In the genomic region with DNA sequence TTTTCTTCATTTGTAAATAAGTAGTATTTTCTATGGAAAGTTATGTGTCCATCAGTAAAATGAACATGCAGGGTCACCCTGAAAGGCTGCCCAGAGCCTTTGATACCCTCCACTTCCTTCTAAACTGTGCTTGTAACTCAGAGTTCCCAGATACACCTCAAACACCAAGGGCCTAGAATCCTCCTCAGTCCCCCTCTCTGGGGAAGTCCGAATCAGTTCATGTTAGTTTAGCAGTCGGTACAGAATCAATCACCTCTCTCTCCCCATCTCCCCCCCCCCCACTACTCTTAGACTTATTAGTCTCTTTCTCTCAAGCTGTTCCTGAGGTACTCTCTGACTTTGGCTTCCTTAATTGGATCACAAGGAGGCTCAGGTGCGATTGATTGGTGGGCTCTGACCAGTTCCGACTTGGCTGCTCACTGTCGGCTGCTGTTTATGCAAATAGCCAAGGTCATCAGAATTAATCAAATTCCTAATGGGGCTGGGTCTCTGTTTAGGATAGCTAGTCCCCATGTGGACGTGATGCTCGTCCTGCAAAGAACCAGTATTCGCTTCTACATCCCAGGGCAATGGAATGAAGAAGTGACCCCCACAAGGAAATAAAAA, we compare ENCODE assay signal across 19 mouse cellular contexts. TPM values are rescaled to one million over a fixed set of nuclear protein-coding genes. Genes with fewer than 3 reads are reported as not detected.
A peak's percentile ranks its signal among the peaks of the same experiment; 100 is the strongest.
DNase-seq lines count a peak whose midpoint lies in the region; ATAC-seq and TF ChIP-seq lines count a peak whose summit lies in the region.
"Had no signal": no experiment of that assay in that cellular context is flagged by ENCODE, and none has a peak within 500 bp of the region (broad histone marks: within the 10 kb centered on the region; RNA-seq: fewer than 3 reads in every experiment).

No protein-coding gene starts in this region.

- no peak overlapping the region for H3K4me2 ChIP-seq in heart, postnatal 0 days (ENCODE audit: low read depth, low read length)
- H3K4me2 ChIP-seq in midbrain, embryonic 11.5 days, result no peak overlapping the region
- no peak overlapping the region for H3K4me2 ChIP-seq in midbrain, embryonic 16.5 days (ENCODE audit: low read length)
- H3K4me2 ChIP-seq in forebrain, embryonic 16.5 days (ENCODE audit: low read length), result no peak overlapping the region
- H3K4me2 ChIP-seq: kidney, embryonic 15.5 days; limb, embryonic 13.5 days; liver, embryonic 15.5 days had no signal

- no peak for TF ChIP-seq POLR2A in brain, embryonic 14.5 days (IDR thresholded peaks at IDR 0.05; ENCODE audit: borderline replicate concordance, extremely low read depth, insufficient read depth, insufficient read length, poor library complexity, severe bottlenecking)

- H3K36me3 ChIP-seq in heart, postnatal 0 days (replicated peaks; ENCODE audit: control insufficient read depth, insufficient read depth, low read length), result no peaks in the 10 kb centered on the region; the same call in 1 of the 2 replicates
- peaks cover 6% of the 10 kb centered on the region for H3K36me3 ChIP-seq in midbrain, embryonic 11.5 days (ENCODE audit: control insufficient read depth, insufficient read depth, low read length)
- H3K36me3 ChIP-seq in midbrain, embryonic 16.5 days (ENCODE audit: control insufficient read depth, insufficient read depth, low read length), result peaks cover 11% of the 10 kb centered on the region
- peaks cover 4% of the 10 kb centered on the region; the same call in 1 of the 2 replicates for H3K36me3 ChIP-seq in forebrain, embryonic 16.5 days (ENCODE audit: control insufficient read depth, insufficient read depth)
- H3K36me3 ChIP-seq: liver, embryonic 15.5 days had no signal

- no peak for TF ChIP-seq CTCF in heart, postnatal 0 days (IDR thresholded peaks at IDR 0.05; ENCODE audit: low read depth)
- no peak for TF ChIP-seq CTCF in brain, embryonic 14.5 days (IDR thresholded peaks at IDR 0.05; ENCODE audit: borderline replicate concordance, extremely low read depth, insufficient read depth, insufficient read length)

- no peak overlapping the region for H3K4me3 ChIP-seq in heart, postnatal 0 days (ENCODE audit: low read depth, low read length)
- no peak overlapping the region for H3K4me3 ChIP-seq in midbrain, embryonic 11.5 days (ENCODE audit: low read depth, low read length)
- no peak overlapping the region for H3K4me3 ChIP-seq in midbrain, embryonic 16.5 days (ENCODE audit: low read depth, low read length)
- no peak overlapping the region for H3K4me3 ChIP-seq in forebrain, embryonic 16.5 days (replicated peaks; ENCODE audit: low read length)
- H3K4me3 ChIP-seq: kidney, embryonic 15.5 days; limb, embryonic 13.5 days; liver, embryonic 15.5 days; myocyte had no signal

- 0 out of 2 replicates have a peak overlapping the region, but pooled peaks have one; percentile 71 for H3K27ac ChIP-seq in heart, postnatal 0 days (ENCODE audit: low read depth)
- H3K27ac ChIP-seq in midbrain, embryonic 11.5 days (ENCODE audit: low read depth, low read length), result peak overlapping the region; percentile 30; the same call in 1 of the 2 replicates
- no peak overlapping the region for H3K27ac ChIP-seq in midbrain, embryonic 16.5 days (ENCODE audit: low read length)
- H3K27ac ChIP-seq in forebrain, embryonic 16.5 days (ENCODE audit: low read length), result peak overlapping the region; percentile 34; the same call in 1 of the 2 replicates
- H3K27ac ChIP-seq: kidney, embryonic 15.5 days; limb, embryonic 13.5 days; liver, embryonic 15.5 days had no signal

- no peak for DNase-seq in heart, postnatal 0 days (ENCODE audit: low spot score)
- DNase-seq in heart, postnatal 36 days, result no peak
- DNase-seq in midbrain, embryonic 11.5 days (ENCODE audit: low spot score, missing footprints), result peak; percentile 89
- DNase-seq in brain, embryonic 14.5 days (ENCODE audit: low read depth), result peak; percentile 53
- no peak for DNase-seq in layer of hippocampus, adult 11-12 months (ENCODE audit: low spot score)
- DNase-seq in thymus, postnatal 4 days, result no peak
- DNase-seq: adrenal gland, adult 8-10 months; cerebellum, adult 8-10 months; lung, postnatal 4 days; thymus, adult 2 months had no signal

- TF ChIP-seq EP300 in heart, postnatal 0 days (IDR thresholded peaks at IDR 0.05; ENCODE audit: low read depth), result no peak

- H3K27me3 ChIP-seq in heart, postnatal 0 days (ENCODE audit: control insufficient read depth, insufficient read depth, low read length), result no peaks in the 10 kb centered on the region
- H3K27me3 ChIP-seq in midbrain, embryonic 11.5 days (ENCODE audit: control insufficient read depth, insufficient read depth, low read length), result no peaks in the 10 kb centered on the region
- H3K27me3 ChIP-seq in midbrain, embryonic 16.5 days (ENCODE audit: control insufficient read depth, insufficient read depth, low read depth, low read length), result no peaks in the 10 kb centered on the region
- no peaks in the 10 kb centered on the region for H3K27me3 ChIP-seq in forebrain, embryonic 16.5 days (replicated peaks; ENCODE audit: control insufficient read depth, insufficient read depth, low read length)
- H3K27me3 ChIP-seq: kidney, embryonic 15.5 days; limb, embryonic 13.5 days; liver, embryonic 15.5 days had no signal

- peaks cover 44% of the 10 kb centered on the region for H3K4me1 ChIP-seq in heart, postnatal 0 days (ENCODE audit: control insufficient read depth, insufficient read depth)
- peaks cover 18% of the 10 kb centered on the region for H3K4me1 ChIP-seq in midbrain, embryonic 11.5 days (ENCODE audit: control insufficient read depth, insufficient read depth, low read length)
- H3K4me1 ChIP-seq in midbrain, embryonic 16.5 days (ENCODE audit: control insufficient read depth, insufficient read depth, low read length), result peaks cover 9% of the 10 kb centered on the region
- H3K4me1 ChIP-seq in forebrain, embryonic 16.5 days (replicated peaks; ENCODE audit: control insufficient read depth, insufficient read depth, low read length), result peaks cover 37% of the 10 kb centered on the region
- H3K4me1 ChIP-seq: kidney, embryonic 15.5 days; liver, embryonic 15.5 days had no signal

- no peak for ATAC-seq in heart, postnatal 0 days (ENCODE audit: insufficient read depth, low read depth)
- peak; percentile 70 for ATAC-seq in midbrain, embryonic 11.5 days (ENCODE audit: low FRiP score)
- no peak for ATAC-seq in midbrain, embryonic 16.5 days
- ATAC-seq in forebrain, embryonic 16.5 days, result no peak

- intact Hi-C loops in heart, postnatal 36 days (cut with DNase I), result no loop called here

- H3K9ac ChIP-seq in heart, postnatal 0 days (replicated peaks; ENCODE audit: low read depth, low read length), result no peak overlapping the region
- H3K9ac ChIP-seq in midbrain, embryonic 11.5 days (ENCODE audit: low read length), result 0 out of 2 replicates have a peak overlapping the region, but pooled peaks have one; percentile 9
- no peak overlapping the region for H3K9ac ChIP-seq in midbrain, embryonic 16.5 days (ENCODE audit: low read depth, low read length)
- H3K9ac ChIP-seq in forebrain, embryonic 16.5 days (replicated peaks; ENCODE audit: low read depth, low read length), result no peak overlapping the region
- H3K9ac ChIP-seq: kidney, embryonic 15.5 days; limb, embryonic 13.5 days; liver, embryonic 15.5 days had no signal

- 60% methylated on average over 8 of the region's 8 CpGs for WGBS in heart, postnatal 0 days
- WGBS in midbrain, embryonic 11.5 days, result 37% methylated on average over 8 of the region's 8 CpGs
- 22% methylated on average over 8 of the region's 8 CpGs for WGBS in midbrain, embryonic 16.5 days
- WGBS in forebrain, embryonic 16.5 days, result 26% methylated on average over 8 of the region's 8 CpGs

- no peaks in the 10 kb centered on the region for H3K9me3 ChIP-seq in heart, postnatal 0 days (replicated peaks; ENCODE audit: control insufficient read depth, low read length)
- H3K9me3 ChIP-seq in midbrain, embryonic 11.5 days (ENCODE audit: control insufficient read depth, low read length), result no peaks in the 10 kb centered on the region
- H3K9me3 ChIP-seq in midbrain, embryonic 16.5 days (replicated peaks; ENCODE audit: control insufficient read depth, low read length, poor library complexity, severe bottlenecking), result no peaks in the 10 kb centered on the region
- no peaks in the 10 kb centered on the region for H3K9me3 ChIP-seq in forebrain, embryonic 16.5 days (ENCODE audit: control insufficient read depth, low read length)
- H3K9me3 ChIP-seq: G1E; kidney, embryonic 15.5 days; limb, embryonic 13.5 days; liver, embryonic 15.5 days had no signal

RNA-seq across cellular contexts. Expression of gene Cacna1c, which starts 3.2 kb away (rescaled TPM):
- 120 and 159 TPM in 2 replicates for total RNA-seq in heart, postnatal 0 days (2014; rRNA removed; ENCODE audit: low replicate concordance)
- 46.5 and 51.3 TPM in 2 replicates for polyA plus RNA-seq in heart, postnatal 0 days (2015; fragmentation: Nextera tagmentation; extraction: Ambion mirVana)
- 100 to 1,000 TPM; 199 to 208 TPM for total RNA-seq in heart, postnatal 36 days (2021)
- 2.0 and 2.1 TPM in 2 replicates for polyA plus RNA-seq in midbrain, embryonic 11.5 days (2014; fragmentation: Nextera tagmentation; extraction: Ambion mirVana)
- 8.1 and 8.3 TPM in 2 replicates for polyA plus RNA-seq in midbrain, embryonic 16.5 days (2015; fragmentation: Nextera tagmentation; extraction: Ambion mirVana)
- polyA plus RNA-seq in brain, embryonic 14.5 days (2012; rRNA removed), result 9.4 and 19.1 TPM in 2 replicates
- polyA plus RNA-seq in forebrain, embryonic 16.5 days (2015; fragmentation: Nextera tagmentation; extraction: Ambion mirVana), result 7.4 and 9.8 TPM in 2 replicates
- polyA plus RNA-seq: C2C12, G1E, myocyte had no signal

RNA-seq across cellular contexts. Expression of gene Dcp1b, which starts 24.3 kb away (rescaled TPM):
- 8.8 and 12.4 TPM in 2 replicates for total RNA-seq in heart, postnatal 0 days (2014; rRNA removed; ENCODE audit: low replicate concordance)
- 9.9 and 11.4 TPM in 2 replicates for polyA plus RNA-seq in heart, postnatal 0 days (2015; fragmentation: Nextera tagmentation; extraction: Ambion mirVana)
- total RNA-seq in heart, postnatal 36 days (2021), result 1 to 10 TPM; 2.8 to 3.2 TPM
- polyA plus RNA-seq in midbrain, embryonic 11.5 days (2014; fragmentation: Nextera tagmentation; extraction: Ambion mirVana), result 9.9 and 11.2 TPM in 2 replicates
- polyA plus RNA-seq in midbrain, embryonic 16.5 days (2015; fragmentation: Nextera tagmentation; extraction: Ambion mirVana), result 13.4 and 13.8 TPM in 2 replicates
- 37.9 and 45.8 TPM in 2 replicates for polyA plus RNA-seq in brain, embryonic 14.5 days (2012; rRNA removed)
- 13.7 and 15.8 TPM in 2 replicates for polyA plus RNA-seq in forebrain, embryonic 16.5 days (2015; fragmentation: Nextera tagmentation; extraction: Ambion mirVana)

RNA-seq across cellular contexts. Expression of gene Cacna2d4, which starts 36.9 kb away (rescaled TPM):
- total RNA-seq in heart, postnatal 0 days (2014; rRNA removed; ENCODE audit: low replicate concordance), result not detected in 2 replicates
- not detected in 2 replicates for polyA plus RNA-seq in heart, postnatal 0 days (2015; fragmentation: Nextera tagmentation; extraction: Ambion mirVana)
- not detected for total RNA-seq in heart, postnatal 36 days (2021)
- polyA plus RNA-seq in midbrain, embryonic 11.5 days (2014; fragmentation: Nextera tagmentation; extraction: Ambion mirVana), result 0.05 TPM in 1 of 2 replicates, not detected in the other
- 0.47 and 0.63 TPM in 2 replicates for polyA plus RNA-seq in midbrain, embryonic 16.5 days (2015; fragmentation: Nextera tagmentation; extraction: Ambion mirVana)
- polyA plus RNA-seq in brain, embryonic 14.5 days (2012; rRNA removed), result 0.40 and 0.67 TPM in 2 replicates
- 0.06 and 0.75 TPM in 2 replicates for polyA plus RNA-seq in forebrain, embryonic 16.5 days (2015; fragmentation: Nextera tagmentation; extraction: Ambion mirVana)
- polyA plus RNA-seq: C2C12; G1E; heart, embryonic 14.5 days; limb, embryonic 13.5 days; liver, embryonic 15.5 days; myocyte had no signal

Comparison
In these comparisons a context has a peak if more than half of its experiments do, and no peak if none do; other contexts are left out.
1. DNase-seq: peak in midbrain, embryonic 11.5 days (single experiment) and brain, embryonic 14.5 days (single experiment); none in heart, postnatal 0 days (single experiment), heart, postnatal 36 days (0 of 2), layer of hippocampus, adult 11-12 months (single experiment) and thymus, postnatal 4 days (single experiment).